Mouse (Mus musculus) erythroblast, embryonic 14.5 days (primary cell): ENCODE data around the gene Rap1gap2. TPM values are rescaled to one million over a fixed set of nuclear protein-coding genes. Genes with fewer than 3 reads are reported as not detected.
A peak's percentile ranks its signal among the peaks of the same experiment; 100 is the strongest.

Experiments used
- H3K27me3 ChIP-seq: 2 replicates; pipeline ENCODE4 v1.6.1; 2012; ENCODE audit warnings: inconsistent platforms; ENCODE audit not compliant: control insufficient read depth
- H3K36me3 ChIP-seq: 2 replicates; pipeline ENCODE4 v1.6.1; 2012; ENCODE audit warnings: mild to moderate bottlenecking, inconsistent platforms; ENCODE audit not compliant: control insufficient read depth
- H3K4me1 ChIP-seq: 2 replicates; pipeline ENCODE4 v1.6.1; 2012; ENCODE audit warnings: inconsistent platforms; ENCODE audit not compliant: control insufficient read depth
- H3K4me3 ChIP-seq: replicated peaks from 2 replicates; pipeline ENCODE3; 2012; ENCODE audit warnings: moderate library complexity, mild to moderate bottlenecking, inconsistent platforms
- H3K9me3 ChIP-seq: 2 replicates; pipeline ENCODE4 v1.6.1; 2012; ENCODE audit warnings: low read length, inconsistent platforms, mixed read lengths; ENCODE audit not compliant: control insufficient read depth
- GATA1 ChIP-seq: IDR thresholded peaks from 2 replicates; pipeline ENCODE4 v1.6.1; 2012; ENCODE audit warnings: low read length, inconsistent platforms, mixed read lengths
- TAL1 ChIP-seq: IDR thresholded peaks from 3 replicates; pipeline ENCODE4 v1.6.1; 2012; ENCODE audit warnings: low read length, inconsistent platforms, mixed read lengths
- polyA plus RNA-seq: library from polyadenylated mRNA; stranded (reverse); fragments of >175 nt; gene quantifications from 2 replicates; pipeline ENCODE4 v1.2.3, GENCODE M21; 2012

Rap1gap2 gene
- polyA plus RNA-seq, 1 experiment = 0.03 TPM

DNA sequence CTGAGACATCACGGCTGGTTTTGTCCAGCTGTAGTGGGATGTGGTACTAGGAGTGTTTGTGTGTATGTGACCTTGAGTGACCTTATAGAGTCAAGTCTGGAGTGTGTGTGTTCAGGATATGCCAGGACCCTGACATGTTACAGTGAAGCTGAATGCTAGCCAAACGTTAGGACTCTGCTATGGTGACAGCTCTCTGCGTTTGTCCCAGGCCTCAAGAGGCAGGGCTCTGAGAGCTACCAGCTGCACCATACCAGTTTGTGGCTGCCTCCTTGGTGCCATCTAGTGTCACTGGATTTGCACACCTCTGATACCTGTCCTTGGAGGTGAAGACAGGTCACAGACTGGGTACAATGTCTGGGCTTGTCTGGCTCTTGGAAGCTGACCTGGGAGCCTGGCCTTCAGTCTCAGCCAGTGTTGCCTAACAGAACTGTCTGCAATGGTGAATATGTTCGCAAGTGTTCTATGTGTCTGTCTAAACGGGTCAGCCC is 60.1 kb downstream of the Rap1gap2 start:
- TF ChIP-seq TAL1 = no peak
- no peak for TF ChIP-seq GATA1
- Histone ChIP-seq H3K27me3 (no peaks in the 10 kb centered on the region), H3K4me1 (peaks cover 44% of the 10 kb centered on the region), H3K4me3 (no peak overlapping the region), H3K36me3 (no peaks in the 10 kb centered on the region), H3K9me3 (no peaks in the 10 kb centered on the region)

DNA sequence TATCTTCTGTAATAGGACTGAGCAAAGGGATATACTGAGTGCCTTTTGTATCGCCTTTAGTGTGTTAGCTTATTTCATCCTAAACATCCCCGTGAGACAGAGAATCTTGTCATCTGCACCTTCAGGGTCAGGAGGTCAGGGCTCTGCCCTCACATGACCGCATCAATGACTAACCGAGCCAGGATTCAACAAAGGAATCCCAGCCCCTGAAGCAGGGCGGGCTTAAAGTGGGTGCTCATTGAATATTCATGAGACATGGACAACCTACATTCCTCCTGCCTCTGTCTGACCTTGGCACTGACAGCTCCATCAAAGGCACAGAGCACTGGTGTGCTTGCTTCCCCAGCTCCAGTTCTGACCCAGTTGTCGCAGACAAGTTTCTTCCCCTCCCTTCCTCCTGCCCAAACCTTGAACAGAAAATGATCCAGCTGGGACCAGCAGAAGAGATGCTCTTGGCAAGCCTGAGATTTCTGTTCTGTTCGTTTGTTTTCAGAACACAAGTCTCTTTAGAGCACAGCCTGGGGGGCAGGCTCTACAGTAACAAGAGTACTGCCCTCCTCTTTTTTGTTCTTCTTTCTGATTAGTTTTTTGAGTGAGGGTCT is 61.8 kb downstream of the Rap1gap2 start:
- no peak overlapping the region for H3K4me3 ChIP-seq
- H3K4me1 ChIP-seq = peaks cover 30% of the 10 kb centered on the region
- no peaks in the 10 kb centered on the region for H3K9me3 ChIP-seq
- no peaks in the 10 kb centered on the region for H3K27me3 ChIP-seq
- TF ChIP-seq GATA1 (no peak), TAL1 (no peak)
- no peaks in the 10 kb centered on the region for H3K36me3 ChIP-seq

GRCm38 (mm10) chr11:74546933-74547694 is 63.6 kb downstream of the Rap1gap2 start:
- TF ChIP-seq TAL1 (0 out of 3 replicates have a peak, but pooled peaks have one; percentile 28), GATA1 (no peak)
- Histone ChIP-seq H3K36me3 (no peaks in the 10 kb centered on the region), H3K27me3 (no peaks in the 10 kb centered on the region), H3K9me3 (no peaks in the 10 kb centered on the region), H3K4me3 (peak overlapping the region; percentile 63), H3K4me1 (peaks cover 30% of the 10 kb centered on the region)

- H3K4me1 ChIP-seq = peaks cover 30% of the 10 kb centered on the region
- no peak for TF ChIP-seq TAL1
- TF ChIP-seq GATA1 = no peak
- H3K9me3 ChIP-seq = no peaks in the 10 kb centered on the region
- no peaks in the 10 kb centered on the region for H3K27me3 ChIP-seq
- no peak overlapping the region for H3K4me3 ChIP-seq
- no peaks in the 10 kb centered on the region for H3K36me3 ChIP-seq
Measured at GRCm38 (mm10) chr11:74546165-74546564, 64.5 kb downstream of the Rap1gap2 start.

DNA sequence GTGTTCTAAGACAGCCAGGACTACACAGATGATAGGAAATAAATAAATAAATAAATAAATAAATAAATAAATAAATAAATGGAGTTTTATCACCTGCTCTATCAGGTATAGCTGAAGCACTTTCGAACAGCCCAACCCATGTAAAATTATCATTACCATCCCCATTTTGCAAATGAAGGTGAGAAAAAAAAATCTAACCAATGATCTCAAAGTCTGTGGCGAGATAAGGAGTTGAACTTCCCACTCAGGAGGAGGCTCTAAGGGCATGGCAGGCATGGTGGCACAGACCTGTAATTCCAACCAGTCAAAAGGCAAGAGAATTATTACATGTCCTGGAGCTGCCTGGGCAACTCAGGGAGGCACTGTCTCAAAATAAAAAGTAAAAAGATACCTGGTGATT is 65.2 kb downstream of the Rap1gap2 start:
- TF ChIP-seq TAL1 = no peak
- no peak for TF ChIP-seq GATA1
- Histone ChIP-seq H3K4me3 (no peak overlapping the region), H3K4me1 (peaks cover 30% of the 10 kb centered on the region), H3K36me3 (no peaks in the 10 kb centered on the region), H3K9me3 (no peaks in the 10 kb centered on the region), H3K27me3 (no peaks in the 10 kb centered on the region)

GRCm38 (mm10) chr11:74537352-74537751 is 73.4 kb downstream of the Rap1gap2 start:
- Histone ChIP-seq H3K36me3 (no peaks in the 10 kb centered on the region), H3K4me3 (no peak overlapping the region), H3K27me3 (no peaks in the 10 kb centered on the region), H3K9me3 (no peaks in the 10 kb centered on the region), H3K4me1 (peaks cover 22% of the 10 kb centered on the region)
- TF ChIP-seq GATA1 (no peak), TAL1 (no peak)

DNA sequence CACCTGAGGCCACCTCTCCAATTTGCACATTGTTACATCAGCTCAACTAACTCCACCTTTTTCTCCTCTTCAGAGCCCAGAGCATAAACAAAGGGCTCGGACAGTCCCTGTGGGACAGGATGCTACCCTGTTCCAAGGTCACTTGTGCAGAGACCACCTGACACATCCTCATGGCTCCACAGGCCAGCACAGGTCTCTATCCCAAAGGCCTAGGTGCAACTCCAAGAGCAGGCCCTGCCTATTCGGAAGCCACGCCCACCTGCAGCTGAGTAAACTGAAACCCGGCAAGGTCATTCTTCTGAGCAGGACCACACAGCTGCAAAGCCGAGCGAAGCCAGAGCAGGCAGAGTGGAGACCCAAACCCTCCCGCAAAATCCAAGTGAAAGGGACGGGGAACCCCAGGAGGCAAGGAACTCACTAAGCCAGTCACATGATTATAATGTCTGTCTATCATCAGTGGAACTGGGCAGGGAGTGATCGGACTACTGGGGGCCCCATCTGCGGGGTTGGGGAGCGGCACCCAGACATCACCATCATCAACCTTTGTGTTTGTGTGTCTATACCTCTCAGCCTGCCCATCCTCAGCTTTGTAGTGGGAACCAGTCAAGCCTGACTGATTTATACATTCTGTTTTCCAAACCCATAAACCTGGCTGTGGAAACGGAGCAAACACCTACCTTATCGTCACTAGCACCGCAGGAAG is 74.4 kb downstream of the Rap1gap2 start:
- Histone ChIP-seq H3K4me3 (no peak overlapping the region), H3K27me3 (no peaks in the 10 kb centered on the region), H3K4me1 (peaks cover 22% of the 10 kb centered on the region), H3K36me3 (no peaks in the 10 kb centered on the region), H3K9me3 (no peaks in the 10 kb centered on the region)
- TF ChIP-seq GATA1 (no peak), TAL1 (no peak)

- Histone ChIP-seq H3K27me3 (no peaks in the 10 kb centered on the region), H3K4me1 (peaks cover 21% of the 10 kb centered on the region), H3K9me3 (no peaks in the 10 kb centered on the region), H3K4me3 (no peak overlapping the region), H3K36me3 (no peaks in the 10 kb centered on the region)
- TF ChIP-seq GATA1 (no peak), TAL1 (no peak)
Measured at GRCm38 (mm10) chr11:74534380-74534779, 76.3 kb downstream of the Rap1gap2 start.

DNA sequence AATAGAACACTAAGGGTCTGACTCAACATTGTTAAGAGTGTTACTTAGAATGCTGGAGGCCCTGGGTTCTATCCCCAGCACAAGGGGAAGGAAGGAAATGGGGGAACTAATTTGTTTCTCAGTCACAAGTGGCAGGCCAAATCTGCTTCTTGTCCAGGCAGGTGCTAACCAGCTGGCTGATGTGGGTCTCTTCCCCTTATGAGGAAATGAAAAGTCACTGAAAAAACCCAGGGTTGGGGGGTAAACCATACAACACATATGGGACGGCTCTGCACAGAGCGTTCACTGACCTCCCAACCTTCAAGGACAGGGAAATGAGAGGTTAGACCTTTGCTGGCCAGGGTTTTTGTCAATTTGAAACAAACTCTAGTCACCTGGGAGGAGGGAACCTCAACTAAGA is 77.7 kb downstream of the Rap1gap2 start:
- H3K4me3 ChIP-seq = no peak overlapping the region
- H3K9me3 ChIP-seq = no peaks in the 10 kb centered on the region
- H3K36me3 ChIP-seq = no peaks in the 10 kb centered on the region
- TF ChIP-seq GATA1 = no peak
- TF ChIP-seq TAL1 = no peak
- H3K4me1 ChIP-seq = peaks cover 17% of the 10 kb centered on the region
- no peaks in the 10 kb centered on the region for H3K27me3 ChIP-seq
